Mouse (Mus musculus) heart, adult 2 months (tissue): ENCODE results near the gene Mpeg1.

Experiments used
- CTCF ChIP-seq: fragments of 200-600 bp; IDR thresholded peaks from 2 replicates; pipeline ENCODE4 v1.8.1; 2022; ENCODE audit warnings: antibody characterized with exemption, mild to moderate bottlenecking, moderate library complexity
- EP300 ChIP-seq: fragments of 200-500 bp; IDR thresholded peaks from 2 replicates; pipeline ENCODE4 v1.6.1; 2011; ENCODE audit warnings: low read depth, low read length, control low read depth; ENCODE audit not compliant: insufficient read depth
- POLR2A ChIP-seq: fragments of 200-500 bp; IDR thresholded peaks from 2 replicates; pipeline ENCODE4 v1.6.1; 2011; ENCODE audit warnings: mild to moderate bottlenecking, low read depth, low read length, control low read depth; ENCODE audit not compliant: insufficient read depth

DNA sequence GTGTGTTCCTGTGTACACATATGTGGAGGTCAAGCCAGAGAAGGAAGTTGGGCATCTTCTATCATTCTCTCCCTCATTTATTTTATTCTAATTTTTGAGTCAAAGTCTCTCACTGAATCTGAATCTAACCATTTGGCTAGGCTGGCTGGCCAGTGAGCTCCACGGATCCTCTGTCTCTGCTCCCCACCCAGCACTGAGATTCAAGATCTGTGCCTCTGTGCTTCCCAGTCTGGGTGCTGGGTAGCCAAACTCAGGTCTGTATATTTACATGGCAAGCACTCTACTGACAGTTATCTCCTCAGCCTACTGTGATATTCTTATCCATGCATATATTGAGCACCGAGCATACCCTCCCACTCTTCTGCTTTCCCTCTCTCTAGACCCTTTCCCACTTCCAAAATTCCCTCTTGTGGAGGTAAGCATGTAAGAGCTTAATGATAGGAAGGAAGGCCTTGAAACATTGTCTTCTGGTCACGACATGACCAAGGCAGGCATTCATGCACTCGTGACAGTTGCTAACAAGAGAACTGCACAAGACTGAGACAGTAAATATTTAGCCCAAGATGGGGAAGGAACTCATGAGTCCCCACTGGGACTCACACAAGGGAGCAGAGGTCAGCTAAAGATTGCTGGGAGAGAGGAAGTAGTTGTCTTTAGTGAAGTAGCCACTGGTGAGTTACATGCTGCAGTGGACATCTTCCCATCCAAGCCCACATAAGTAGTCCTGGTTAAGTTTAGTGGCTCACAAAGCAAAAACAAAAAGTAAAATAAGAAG, 24.6 kb upstream of the Mpeg1 start:
- TF ChIP-seq CTCF (no peak), EP300 (no peak), POLR2A (no peak)
